Mouse (Mus musculus): Measurements from ENCODE around the gene Dis3l. TPM values are rescaled to one million over a fixed set of nuclear protein-coding genes. Genes with fewer than 3 reads are reported as not detected.

Dis3l gene
- total RNA-seq, 4 experiments from 2014 or later: 25.1 to 29.9 (median 27.1) TPM

DNA sequence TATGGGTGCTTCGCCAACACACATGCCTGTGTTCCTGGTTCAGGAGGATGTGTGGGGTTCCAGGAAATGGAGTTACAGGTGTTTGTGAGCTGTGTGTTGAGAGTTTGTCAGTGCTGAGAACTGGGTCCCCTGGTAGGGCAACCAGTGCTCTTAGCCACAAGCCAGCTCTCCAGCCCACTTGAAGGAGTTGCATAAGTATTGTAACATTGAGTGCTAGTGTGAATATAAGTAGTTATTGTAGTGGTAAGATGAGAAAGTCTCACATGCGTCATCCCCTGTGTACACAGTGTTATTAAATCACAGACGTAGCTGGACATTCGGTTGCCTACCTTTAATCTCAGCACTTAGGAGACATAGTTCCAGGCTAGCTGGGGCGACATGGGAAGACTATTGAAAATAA is 81.2 kb downstream of the Dis3l start:
- DNase-seq (ENCODE audit: low spot score): no peak

Other genes with a start within 250 kb of the Dis3l start
- under 1 TPM in 2 of 4 experiments, not detected in 2; 0.68 to 0.75 TPM for gene Lctl, start 224.1 kb downstream of the Dis3l start, total RNA-seq (2022)
- gene Zwilch, start 168.2 kb downstream of the Dis3l start, total RNA-seq (2022): 1 to 10 TPM in 2 of 4 experiments, under 1 TPM in 2; 0.60 to 1.4 (median 1.0) TPM
- 100 to 1,000 TPM; 430 to 483 (median 463) TPM for gene Rpl4, start 167.9 kb downstream of the Dis3l start, total RNA-seq (2022)
- 10 to 100 TPM; 19.0 to 28.0 (median 23.1) TPM for gene Snapc5, start 162.0 kb downstream of the Dis3l start, total RNA-seq (2022)
- 1 to 10 TPM; 2.8 to 3.7 (median 3.2) TPM for gene Uchl4, start 106.1 kb downstream of the Dis3l start, total RNA-seq (2022)
- gene Map2k1, start 87.7 kb downstream of the Dis3l start, total RNA-seq (2022): 10 to 100 TPM; 46.1 to 51.3 (median 48.7) TPM
- gene Tipin, start 59.7 kb downstream of the Dis3l start, total RNA-seq (2022): 10 to 100 TPM in 3 of 4 experiments, 1 to 10 TPM in 1; 9.3 to 12.9 (median 11.0) TPM
- gene Megf11, start 44.3 kb upstream of the Dis3l start, total RNA-seq (2022): 1 to 10 TPM in 2 of 4 experiments, under 1 TPM in 2; 0.81 to 1.8 (median 1.0) TPM

Data from heart, adult 8-10 months (tissue).